Mouse (Mus musculus) bone marrow, adult 2 months (tissue): ENCODE data around the gene Tex35.

Experiments
- CTCF ChIP-seq: fragments of 200-500 bp; IDR thresholded peaks from 2 replicates; pipeline ENCODE4 v1.5.1; 2011; ENCODE audit warnings: low read length, control low read depth; ENCODE audit not compliant: control insufficient read depth, insufficient read depth
- POLR2A ChIP-seq: fragments of 200-500 bp; IDR thresholded peaks from 2 replicates; pipeline ENCODE4 v1.6.1; 2011; ENCODE audit warnings: low read depth, mild to moderate bottlenecking, control low read depth, low read length, borderline replicate concordance; ENCODE audit not compliant: control insufficient read depth

- no peak for TF ChIP-seq CTCF
- TF ChIP-seq POLR2A, result no peak
Observed at GRCm38 (mm10) chr1:157110287-157110835, 1.9 kb upstream of the Tex35 start.
